Mouse (Mus musculus) intestine, postnatal 0 days (tissue): Measurements from ENCODE around the gene Gjc2. TPM values are rescaled to one million over a fixed set of nuclear protein-coding genes. Genes with fewer than 3 reads are reported as not detected.

Experiments used
- ATAC-seq: fragments of 200-750 bp; cut with Nextera tagmentation; 2 replicates; pipeline ENCODE4 v1.8.0; 2017; ENCODE audit warnings: mild to moderate bottlenecking, moderate TSS enrichment, moderate library complexity
- H3K27ac ChIP-seq: fragments of 300-500 bp; sonication (generic); 2 replicates; pipeline ENCODE4 v1.5.1; 2014; ENCODE audit warnings: mild to moderate bottlenecking, low read depth, low read length, moderate library complexity
- H3K27me3 ChIP-seq: fragments of 300-500 bp; sonication (generic); replicated peaks from 2 replicates; pipeline ENCODE4 v1.6.1; 2014; ENCODE audit warnings: low read length, mixed read lengths; ENCODE audit not compliant: control insufficient read depth, insufficient read depth
- H3K36me3 ChIP-seq: fragments of 300-500 bp; sonication (generic); 2 replicates; pipeline ENCODE4 v1.6.1; 2014; ENCODE audit warnings: mild to moderate bottlenecking, moderate library complexity; ENCODE audit not compliant: control insufficient read depth, insufficient read depth
- H3K4me1 ChIP-seq: fragments of 300-500 bp; sonication (generic); replicated peaks from 2 replicates; pipeline ENCODE4 v1.6.1; 2014; ENCODE audit warnings: antibody characterized with exemption, low read length, mixed read lengths; ENCODE audit not compliant: control insufficient read depth, insufficient read depth
- H3K4me2 ChIP-seq: fragments of 300-500 bp; sonication (generic); replicated peaks from 2 replicates; pipeline ENCODE4 v1.6.1; 2014; ENCODE audit warnings: low read depth, mild to moderate bottlenecking, moderate library complexity
- H3K4me3 ChIP-seq: fragments of 300-500 bp; sonication (generic); 2 replicates; pipeline ENCODE4 v1.5.1; 2014; ENCODE audit warnings: low read depth, low read length
- H3K9ac ChIP-seq: fragments of 300-500 bp; sonication (generic); 2 replicates; pipeline ENCODE4 v1.6.1; 2014; ENCODE audit warnings: mild to moderate bottlenecking, low read depth, low read length
- H3K9me3 ChIP-seq: fragments of 300-500 bp; sonication (generic); 2 replicates; pipeline ENCODE4 v1.6.1; 2016; ENCODE audit warnings: mixed run types; ENCODE audit not compliant: control insufficient read depth
- CTCF ChIP-seq: sonication (generic); IDR thresholded peaks from 2 replicates; pipeline ENCODE4 v1.5.1; 2016; ENCODE audit warnings: low read depth, mild to moderate bottlenecking, control low read depth, antibody characterized with exemption, moderate library complexity
- WGBS: fragments of 180-500 bp; shearing (Covaris S2); extraction: QIAGEN DNeasy Blood & Tissue Kit; methylation state at CpG from one replicate; pipeline ENCODE4 v1.1.7; 2014; 5-methylcytosine and 5-hydroxymethylcytosine counted together
- polyA plus RNA-seq: library from polyadenylated mRNA; unstranded; fragments of >200 nt; fragmentation: Nextera tagmentation; extraction: Ambion mirVana; gene quantifications from 2 replicates; pipeline ENCODE4 v1.2.1, GENCODE M21; 2015

Gjc2 gene
- polyA plus RNA-seq: 2.2 and 2.3 TPM in 2 replicates

DNA sequence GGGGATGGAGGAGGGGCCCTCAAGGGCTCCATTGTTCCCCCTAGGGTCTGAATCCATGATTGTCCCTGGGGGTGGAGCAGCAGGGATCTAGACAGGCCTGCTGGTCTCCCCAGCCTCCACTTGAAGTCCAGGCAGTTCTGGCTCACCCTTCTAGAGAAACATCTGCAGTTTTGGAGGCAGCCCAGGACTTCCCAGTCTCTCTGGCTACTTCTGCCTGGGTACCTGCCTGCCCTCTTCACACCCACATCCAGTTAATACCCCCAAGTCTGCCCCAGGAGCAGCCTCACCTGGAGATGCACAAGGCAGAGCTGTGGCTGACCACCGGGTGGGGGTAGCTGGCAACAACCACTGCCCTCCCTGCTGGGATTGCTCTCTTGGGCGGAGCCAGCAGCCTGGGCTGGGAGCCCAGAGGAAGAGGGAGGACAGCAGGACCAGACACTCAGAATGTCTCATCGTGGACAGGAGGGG is at the start of gene Gjc2:
TSS of gene Gjc2 (minus strand) at position 350 of the 468 bp plus-strand sequence.
- 34% methylated on average over 3 of the region's 3 CpGs for whole genome bisulfite sequencing
- Histone ChIP-seq H3K4me3 (no peak within 1 kb of the TSS), H3K9me3 (no peaks in the 10 kb centered on the region), H3K9ac (no peak within 1 kb of the TSS; the same call in 1 of the 2 replicates), H3K27me3 (peaks cover 10% of the 10 kb centered on the region), H3K4me1 (peaks cover 7% of the 10 kb centered on the region; the same call in 1 of the 2 replicates), H3K4me2 (peak within 1 kb of the TSS; percentile 17; the same call in 1 of the 2 replicates), H3K36me3 (peaks cover 31% of the 10 kb centered on the region), H3K27ac (peak within 1 kb of the TSS; percentile 41; the same call in 1 of the 2 replicates)
- no peak for ATAC-seq
- TF ChIP-seq CTCF: peak; percentile 16

DNA sequence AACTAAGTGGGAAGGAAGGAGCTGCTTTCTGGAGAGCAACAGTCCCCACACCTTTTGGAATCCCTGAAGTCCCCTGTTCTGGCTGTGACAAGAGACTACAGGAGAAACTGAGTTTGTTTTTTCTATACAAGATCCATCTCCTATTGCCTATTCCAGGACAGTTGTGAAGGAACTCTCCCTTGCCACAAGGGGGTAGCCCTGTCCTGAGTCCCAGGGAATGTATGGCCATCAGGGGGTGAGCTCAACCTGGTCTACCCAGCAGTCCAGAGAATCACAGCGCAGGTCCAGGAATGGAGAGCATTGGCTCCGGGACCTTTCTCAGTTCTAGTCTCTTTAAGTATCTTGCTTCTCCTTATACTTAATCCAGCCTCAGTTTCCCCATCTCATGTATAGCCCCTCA is 49.8 kb upstream of the Gjc2 start:
- no peak overlapping the region for H3K27ac ChIP-seq
- H3K27me3 ChIP-seq: no peaks in the 10 kb centered on the region
- no peak overlapping the region for H3K4me2 ChIP-seq
- H3K9me3 ChIP-seq: no peaks in the 10 kb centered on the region
- no peak overlapping the region for H3K9ac ChIP-seq
- WGBS: 63% methylated on average over 2 of the region's 2 CpGs
- peak; percentile 58 for TF ChIP-seq CTCF
- H3K4me3 ChIP-seq: no peak overlapping the region
- ATAC-seq: no peak
- no peaks in the 10 kb centered on the region for H3K36me3 ChIP-seq
- no peaks in the 10 kb centered on the region for H3K4me1 ChIP-seq

DNA sequence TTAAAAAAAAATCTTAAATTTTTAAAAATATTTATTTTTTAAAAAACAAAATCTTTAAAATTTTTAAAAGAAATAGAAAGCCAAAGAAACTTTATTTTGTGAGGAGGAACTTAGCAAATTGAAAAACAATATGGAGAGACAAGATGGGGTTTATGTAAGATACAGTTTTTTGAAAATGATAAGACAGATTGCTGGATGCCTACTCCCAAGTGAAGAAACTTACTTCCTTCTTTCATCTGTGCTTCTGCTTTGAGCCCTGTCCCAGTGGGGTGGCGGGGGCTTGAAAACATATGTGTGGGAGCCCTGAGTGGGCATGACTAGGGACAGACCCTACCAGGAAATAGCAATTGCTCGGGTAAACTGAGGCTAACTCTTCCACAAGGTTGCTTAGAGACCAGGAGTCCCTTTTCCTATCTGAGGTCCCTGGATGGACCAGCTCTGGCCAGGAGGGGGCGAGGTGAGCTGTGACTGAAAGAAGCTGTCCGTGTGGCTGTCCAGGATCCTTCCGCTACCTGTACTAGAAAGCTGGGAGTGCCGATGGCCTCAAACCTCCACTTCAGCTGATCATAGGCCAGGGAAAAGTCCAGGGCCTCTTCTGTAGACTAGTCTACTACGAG is 47.2 kb upstream of the Gjc2 start:
- H3K27me3 ChIP-seq: no peaks in the 10 kb centered on the region
- no peak overlapping the region for H3K4me2 ChIP-seq
- no peak overlapping the region for H3K4me3 ChIP-seq
- no peak for ATAC-seq
- no peak overlapping the region for H3K27ac ChIP-seq
- H3K9me3 ChIP-seq: no peaks in the 10 kb centered on the region
- H3K4me1 ChIP-seq: peaks cover 5% of the 10 kb centered on the region; the same call in 1 of the 2 replicates
- peak; percentile 88 for TF ChIP-seq CTCF
- H3K9ac ChIP-seq: no peak overlapping the region
- WGBS: 6% methylated on average over 7 of the region's 7 CpGs
- no peaks in the 10 kb centered on the region for H3K36me3 ChIP-seq

- 0 out of 2 replicates have a peak, but pooled peaks have one; percentile 13 for TF ChIP-seq CTCF
- Histone ChIP-seq H3K9ac (peak within 1 kb of the TSS; percentile 100), H3K9me3 (no peaks in the 10 kb centered on the region), H3K27me3 (no peaks in the 10 kb centered on the region), H3K27ac (peak within 1 kb of the TSS; percentile 100), H3K4me2 (peak within 1 kb of the TSS; percentile 74), H3K4me1 (peaks cover 9% of the 10 kb centered on the region; the same call in 1 of the 2 replicates), H3K36me3 (peaks cover 4% of the 10 kb centered on the region; the same call in 1 of the 2 replicates), H3K4me3 (peak within 1 kb of the TSS; percentile 99)
- WGBS: 4% methylated on average over 57 of the region's 59 CpGs
- ATAC-seq: peak; percentile 93
Measured at GRCm38 (mm10) chr11:59228122-59228953, 45.3 kb upstream of the Gjc2 start, which contains the start of gene Arf1. Gene Arf1, minus strand, starts transcription at chr11:59228270.

GRCm38 (mm10) chr11:59227604-59228121 is 44.6 kb upstream of the Gjc2 start:
- H3K9ac ChIP-seq: peak overlapping the region; percentile 100
- peaks cover 12% of the 10 kb centered on the region; the same call in 1 of the 2 replicates for H3K4me1 ChIP-seq
- peak; percentile 65 for ATAC-seq
- no peak for TF ChIP-seq CTCF
- WGBS: under 1% methylated on average over 49 of the region's 51 CpGs
- H3K4me3 ChIP-seq: peak overlapping the region; percentile 99
- H3K4me2 ChIP-seq: peak overlapping the region; percentile 74
- no peaks in the 10 kb centered on the region for H3K27me3 ChIP-seq
- no peaks in the 10 kb centered on the region for H3K9me3 ChIP-seq
- H3K27ac ChIP-seq: peak overlapping the region; percentile 100
- H3K36me3 ChIP-seq: peaks cover 4% of the 10 kb centered on the region; the same call in 1 of the 2 replicates
